ENCODE assay signal across 8 mouse cellular contexts in genomic region chr1:171503592-171504291, GRCm38 (mm10). TPM values are rescaled to one million over a fixed set of nuclear protein-coding genes. Genes with fewer than 3 reads are reported as not detected.
A peak's percentile ranks its signal among the peaks of the same experiment; 100 is the strongest.
DNase-seq lines count a peak whose midpoint lies in the region; ATAC-seq and TF ChIP-seq lines count a peak whose summit lies in the region.

No protein-coding gene starts in this region.

- H3K27ac ChIP-seq in hindbrain, postnatal 0 days: peak overlapping the region; percentile 95

- H3K27me3 ChIP-seq in hindbrain, postnatal 0 days (ENCODE audit: insufficient read depth, low read length): no peaks in the 10 kb centered on the region

- H3K36me3 ChIP-seq in hindbrain, postnatal 0 days (ENCODE audit: insufficient read depth, low read length): no peaks in the 10 kb centered on the region

- no peaks in the 10 kb centered on the region for H3K4me1 ChIP-seq in hindbrain, postnatal 0 days (ENCODE audit: insufficient read depth, low read length)

- ATAC-seq in hindbrain, postnatal 0 days: peak; percentile 65

- peak overlapping the region; percentile 81 for H3K4me2 ChIP-seq in hindbrain, postnatal 0 days (ENCODE audit: low read depth, low read length)

- TF ChIP-seq CTCF in hindbrain, postnatal 0 days (IDR thresholded peaks at IDR 0.05; ENCODE audit: low read depth): no peak

- H3K4me3 ChIP-seq in hindbrain, postnatal 0 days (ENCODE audit: low read length): peak overlapping the region; percentile 49

- H3K9ac ChIP-seq in hindbrain, postnatal 0 days (replicated peaks; ENCODE audit: low read length): peak overlapping the region; percentile 76

- WGBS in hindbrain, postnatal 0 days: 1% methylated on average over 53 of the region's 53 CpGs

- no peaks in the 10 kb centered on the region for H3K9me3 ChIP-seq in hindbrain, postnatal 0 days (ENCODE audit: low read length)

- DNase-seq in R1 (ENCODE audit: low read depth, low spot score): peak; percentile 70
- peak; percentile 58 for DNase-seq in cerebellum, adult 8-10 months
- DNase-seq in frontal cortex, postnatal 10 days (ENCODE audit: low spot score in 2 of 2): peak; percentile 65 to 69
- peak; percentile 79 for DNase-seq in hindbrain, postnatal 0 days (ENCODE audit: low spot score)
- DNase-seq in left cerebral cortex, postnatal 36 days (ENCODE audit: low spot score in 2 of 2): peak; percentile 44 to 70
- DNase-seq in mesoderm, embryonic 11.5 days (ENCODE audit: low read depth, low spot score): peak; percentile 73
- DNase-seq in right cerebral cortex, postnatal 25 days: peak; percentile 51
- peak; percentile 71 for DNase-seq in yolk sac, embryonic 10.5 days (ENCODE audit: low spot score)

- intact Hi-C loops in left cerebral cortex, postnatal 36 days (cut with DNase I): loop anchor here (1.0 kb wide), 2 partner anchors 92 to 111 kb away; partner anchors contain the start of gene Usf1

RNA-seq across cellular contexts. Expression of gene Alyref2, which starts 0.5 kb away (rescaled TPM):
- total RNA-seq in hindbrain, postnatal 0 days (2014; rRNA removed): 10.1 and 10.4 TPM in 2 replicates
- 20.5 and 20.6 TPM in 2 replicates for polyA plus RNA-seq in hindbrain, postnatal 0 days (2015; fragmentation: Nextera tagmentation; extraction: Ambion mirVana)
- 1 to 10 TPM; 4.2 to 5.9 TPM for total RNA-seq in left cerebral cortex, postnatal 36 days (2021)

RNA-seq across cellular contexts. Expression of gene Itln1, which starts 31.4 kb away (rescaled TPM):
- total RNA-seq in hindbrain, postnatal 0 days (2014; rRNA removed): not detected in 2 replicates
- not detected in 2 replicates for polyA plus RNA-seq in hindbrain, postnatal 0 days (2015; fragmentation: Nextera tagmentation; extraction: Ambion mirVana)
- not detected for total RNA-seq in left cerebral cortex, postnatal 36 days (2021)

RNA-seq across cellular contexts. Expression of gene Cd244a, which starts 55.3 kb away (rescaled TPM):
- 0.05 TPM in 1 of 2 replicates, not detected in the other for total RNA-seq in hindbrain, postnatal 0 days (2014; rRNA removed)
- polyA plus RNA-seq in hindbrain, postnatal 0 days (2015; fragmentation: Nextera tagmentation; extraction: Ambion mirVana): not detected in 2 replicates
- not detected for total RNA-seq in left cerebral cortex, postnatal 36 days (2021)

Comparison
In these comparisons a context has a peak if more than half of its experiments do, and no peak if none do; other contexts are left out.
1. Peak in every context shown above with its lines: DNase-seq, ATAC-seq, H3K4me3 ChIP-seq and H3K27ac ChIP-seq.